Mouse (Mus musculus): ENCODE results near the gene Trit1.

DNA sequence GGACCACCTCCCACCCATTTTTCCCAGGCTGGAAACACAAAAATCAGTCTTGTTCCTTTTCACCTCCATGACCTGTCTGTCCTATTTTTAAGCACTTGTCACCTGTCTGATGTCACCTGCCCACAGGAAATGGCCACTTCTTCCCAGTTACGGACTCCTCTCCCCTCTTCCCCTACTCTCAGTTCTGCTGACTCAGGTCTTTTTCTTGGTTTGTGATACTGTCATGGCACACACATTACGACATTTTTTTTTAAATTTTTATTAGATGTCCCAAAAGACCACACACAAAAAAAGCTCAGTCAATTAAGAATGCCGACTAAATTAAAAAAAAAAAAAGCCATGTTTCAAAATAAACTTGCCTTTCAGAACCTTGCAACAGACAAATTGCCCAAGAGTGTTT is 33.9 kb upstream of the Trit1 start:
- no peak for TF ChIP-seq GATA1 (IDR thresholded peaks at IDR 0.05; ENCODE audit: borderline replicate concordance, low read length)
- no peak for TF ChIP-seq FLI1 (IDR thresholded peaks at IDR 0.05; ENCODE audit: low read length)

Measured in megakaryocyte, embryonic 14.5 days (primary cell).